Mouse (Mus musculus) G1E (cell line): ENCODE results near the gene Tmc8.

Experiments
- CTCF ChIP-seq: IDR thresholded peaks from 2 replicates; pipeline ENCODE4 v1.5.1; 2012; ENCODE audit warnings: low read depth, low read length, inconsistent platforms, mixed read lengths
- GATA1 ChIP-seq: IDR thresholded peaks from 2 replicates; pipeline ENCODE4 v1.6.1; 2012; ENCODE audit warnings: borderline replicate concordance, low read length, inconsistent platforms, mixed read lengths
- GATA2 ChIP-seq: IDR thresholded peaks from 2 replicates; pipeline ENCODE4 v1.6.1; 2012; ENCODE audit warnings: low read depth, low read length, inconsistent platforms, borderline replicate concordance
- TAL1 ChIP-seq: conservative IDR thresholded peaks from 2 replicates; pipeline ENCODE4 v1.6.1; 2012; ENCODE audit warnings: low read depth, low read length, inconsistent platforms, mixed read lengths

GRCm38 (mm10) chr11:117774925-117775324 is 7.0 kb upstream of the Tmc8 start:
- TF ChIP-seq GATA1 (no peak), CTCF (no peak), GATA2 (no peak), TAL1 (no peak)
